Mouse (Mus musculus) forebrain, postnatal 0 days (tissue): ENCODE measurements around the gene Ltbp4. TPM values are rescaled to one million over a fixed set of nuclear protein-coding genes. Genes with fewer than 3 reads are reported as not detected.

ENCODE experiments used
- ATAC-seq: fragments of 200-750 bp; cut with Nextera tagmentation; 2 replicates; pipeline ENCODE4 v1.8.0; 2017; ENCODE audit warnings: mild to moderate bottlenecking, moderate library complexity
- DNase-seq: peaks from one replicate; pipeline ENCODE4 v3.0.0-alpha.2; 2015
- H3K27ac ChIP-seq: fragments of 300-500 bp; sonication (generic); 2 replicates; pipeline ENCODE4 v1.5.1; 2014; ENCODE audit warnings: low read depth, mild to moderate bottlenecking, antibody characterized with exemption, low read length, moderate library complexity, mixed read lengths
- H3K27me3 ChIP-seq: fragments of 300-500 bp; sonication (generic); 2 replicates; pipeline ENCODE4 v1.6.1; 2014; ENCODE audit warnings: mild to moderate bottlenecking, low read length, mixed read lengths; ENCODE audit not compliant: insufficient read depth
- H3K36me3 ChIP-seq: fragments of 300-500 bp; sonication (generic); 2 replicates; pipeline ENCODE4 v1.6.1; 2014; ENCODE audit warnings: mild to moderate bottlenecking, moderate library complexity; ENCODE audit not compliant: insufficient read depth
- H3K4me1 ChIP-seq: fragments of 300-500 bp; sonication (generic); 2 replicates; pipeline ENCODE4 v1.6.1; 2014; ENCODE audit warnings: antibody characterized with exemption; ENCODE audit not compliant: insufficient read depth
- H3K4me2 ChIP-seq: fragments of 300-500 bp; sonication (generic); 2 replicates; pipeline ENCODE4 v1.6.1; 2014; ENCODE audit warnings: low read depth, mild to moderate bottlenecking, moderate library complexity
- H3K4me3 ChIP-seq: fragments of 300-500 bp; sonication (generic); 2 replicates; pipeline ENCODE4 v1.5.1; 2014; ENCODE audit warnings: low read depth, low read length, mixed read lengths
- H3K9ac ChIP-seq: fragments of 300-500 bp; sonication (generic); 2 replicates; pipeline ENCODE4 v1.6.1; 2014; ENCODE audit warnings: mild to moderate bottlenecking
- H3K9me3 ChIP-seq: fragments of 300-500 bp; sonication (generic); 2 replicates; pipeline ENCODE4 v1.6.1; 2016; ENCODE audit warnings: low read length
- CTCF ChIP-seq: sonication (generic); IDR thresholded peaks from 2 replicates; pipeline ENCODE4 v1.5.1; 2016; ENCODE audit warnings: antibody characterized with exemption, control low read depth, low read depth
- WGBS: fragments of 180-500 bp; shearing (Covaris S2); extraction: QIAGEN DNeasy Blood & Tissue Kit; methylation state at CpG from one replicate; pipeline ENCODE4 v1.1.7; 2014; 5-methylcytosine and 5-hydroxymethylcytosine counted together
- polyA plus RNA-seq: library from polyadenylated mRNA; unstranded; fragments of >200 nt; fragmentation: Nextera tagmentation; extraction: Ambion mirVana; gene quantifications from 2 replicates; pipeline ENCODE4 v1.2.1, GENCODE M21; 2015
- total RNA-seq: library from RNA; depleted of rRNA; stranded (reverse); fragments of >200 nt; gene quantifications from 2 replicates; pipeline ENCODE4 v1.2.3, GENCODE M21; 2014; rRNA removed

Ltbp4 gene
- 13.4 and 26.7 TPM in 2 replicates for total RNA-seq
- 8.3 and 11.7 TPM in 2 replicates for polyA plus RNA-seq

DNA sequence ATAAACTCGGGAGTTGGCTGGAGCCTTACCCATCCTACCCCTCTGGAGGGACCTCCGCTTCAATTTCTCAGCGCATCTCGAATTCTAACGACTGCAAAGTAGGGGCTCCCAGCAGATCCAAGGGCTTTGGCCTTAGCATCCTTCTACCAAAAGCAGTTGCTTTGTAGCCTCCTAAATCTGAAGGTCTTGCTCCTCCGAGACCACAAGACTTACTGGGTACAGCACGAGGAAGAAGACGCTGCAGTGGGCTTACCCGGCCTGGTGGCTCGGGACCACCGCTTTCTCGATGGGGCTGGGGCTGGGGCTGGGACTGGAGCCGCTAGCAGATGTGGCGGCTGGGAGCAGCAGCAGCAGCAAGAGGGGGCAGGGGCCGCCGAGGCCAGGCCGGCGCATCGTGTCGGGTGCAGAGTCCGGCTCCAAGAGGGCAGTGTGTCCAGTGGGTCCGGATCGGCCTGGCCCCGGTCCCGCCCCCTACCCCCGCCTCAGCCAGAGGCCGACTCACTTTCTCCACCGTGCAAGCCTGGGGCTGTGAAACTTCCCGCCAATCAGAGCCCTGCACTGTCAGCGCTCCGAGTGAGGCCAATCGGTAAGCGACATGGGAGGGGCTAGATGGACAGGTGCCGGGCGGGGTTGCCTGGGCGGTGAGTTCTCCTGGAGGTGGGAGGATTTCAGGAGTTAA, at the start of gene Ltbp4:
Gene Ltbp4, minus strand, starts transcription at position 518 of the 679 bp plus-strand sequence.
- H3K27me3 ChIP-seq: peaks cover 28% of the 10 kb centered on the region
- no peaks in the 10 kb centered on the region for H3K9me3 ChIP-seq
- WGBS: 5% methylated on average over 36 of the region's 36 CpGs
- no peak within 1 kb of the TSS for H3K27ac ChIP-seq
- peaks cover 9% of the 10 kb centered on the region; the same call in 1 of the 2 replicates for H3K36me3 ChIP-seq
- H3K9ac ChIP-seq: peak within 1 kb of the TSS; percentile 28
- ATAC-seq: no peak
- H3K4me2 ChIP-seq: peak within 1 kb of the TSS; percentile 48
- TF ChIP-seq CTCF: no peak
- peak within 1 kb of the TSS; percentile 25 for H3K4me3 ChIP-seq
- peaks cover 18% of the 10 kb centered on the region; the same call in 1 of the 2 replicates for H3K4me1 ChIP-seq
- no peak for DNase-seq

DNA sequence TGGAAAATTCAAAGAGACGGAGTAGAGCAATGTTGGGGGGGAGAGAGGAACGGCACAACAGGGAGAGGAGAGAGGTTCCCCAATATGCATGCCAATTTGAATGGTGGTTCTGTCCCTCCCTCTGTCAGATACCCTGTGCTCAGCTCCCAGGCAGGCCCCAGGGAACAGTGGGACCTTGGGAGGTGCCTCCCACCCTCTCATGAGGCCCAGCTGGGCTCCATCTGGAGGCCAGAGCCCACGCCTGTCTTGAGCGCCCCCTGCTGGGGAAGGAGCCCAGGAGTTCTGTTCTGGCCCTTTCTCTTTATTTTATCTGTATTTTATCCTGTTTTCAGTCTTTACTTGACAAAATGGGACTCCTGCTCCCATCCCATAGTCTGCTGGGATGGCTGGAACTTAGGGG, 47.2 kb upstream of the Ltbp4 start:
- DNase-seq (peak; percentile 43), ATAC-seq (peak; percentile 40; the same call in 1 of the 2 replicates)
- WGBS: 32% methylated on average over 4 of the region's 4 CpGs
- Histone ChIP-seq H3K27ac (no peak overlapping the region), H3K4me3 (no peak overlapping the region), H3K9ac (no peak overlapping the region), H3K27me3 (no peaks in the 10 kb centered on the region), H3K4me1 (no peaks in the 10 kb centered on the region), H3K4me2 (no peak overlapping the region), H3K9me3 (no peaks in the 10 kb centered on the region), H3K36me3 (peaks cover 4% of the 10 kb centered on the region; the same call in 1 of the 2 replicates)
- TF ChIP-seq CTCF: peak; percentile 65

DNA sequence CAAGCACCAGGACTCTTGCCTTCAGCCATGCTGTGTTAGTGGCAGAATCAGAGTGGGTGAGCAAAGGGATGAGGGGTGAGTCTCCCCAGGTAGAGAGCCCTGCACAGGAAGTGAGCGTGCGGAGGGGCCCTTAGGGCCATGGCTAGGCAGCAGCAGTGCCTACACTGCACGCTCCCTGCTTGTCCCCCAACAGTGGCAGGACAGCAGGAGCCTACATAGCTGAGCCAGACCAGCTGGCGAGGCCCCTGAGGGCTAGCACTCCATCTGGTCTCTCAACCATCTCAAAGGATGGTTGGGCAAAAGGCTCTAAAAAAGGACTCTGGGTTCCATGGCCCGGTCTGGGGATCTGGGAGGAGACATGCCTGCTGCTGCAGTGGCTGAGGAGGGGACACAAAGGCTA, 46.6 kb upstream of the Ltbp4 start:
- H3K27me3 ChIP-seq: peaks cover 3% of the 10 kb centered on the region
- no peak for TF ChIP-seq CTCF
- DNase-seq (no peak), ATAC-seq (no peak)
- no peak overlapping the region for H3K4me3 ChIP-seq
- no peaks in the 10 kb centered on the region for H3K9me3 ChIP-seq
- no peaks in the 10 kb centered on the region for H3K4me1 ChIP-seq
- no peak overlapping the region for H3K9ac ChIP-seq
- H3K27ac ChIP-seq: no peak overlapping the region
- 53% methylated on average over 5 of the region's 5 CpGs for WGBS
- peaks cover 4% of the 10 kb centered on the region; the same call in 1 of the 2 replicates for H3K36me3 ChIP-seq
- H3K4me2 ChIP-seq: no peak overlapping the region

DNA sequence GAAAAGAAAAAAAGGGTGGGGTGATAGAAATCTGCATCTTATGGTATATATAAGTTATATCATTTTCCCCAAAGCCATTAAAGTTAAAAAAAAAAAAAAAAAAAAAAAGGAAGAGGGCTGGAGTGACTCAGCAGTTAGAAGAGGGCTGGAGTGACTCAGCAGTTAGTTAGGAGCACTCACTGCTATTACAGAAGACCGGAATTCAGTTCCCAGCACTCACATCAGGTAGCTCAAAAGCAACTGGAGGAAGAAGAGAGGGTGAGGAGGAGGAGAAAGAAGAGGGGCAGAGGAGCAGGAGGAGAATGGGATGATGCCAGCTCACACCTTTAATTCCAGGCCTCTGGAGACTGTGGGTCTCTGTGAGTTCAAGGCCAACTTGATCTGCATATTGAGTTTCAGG, 45.7 kb upstream of the Ltbp4 start:
- WGBS: 85% methylated on average over 1 of the region's 1 CpGs
- H3K27ac ChIP-seq: no peak overlapping the region
- H3K4me1 ChIP-seq: no peaks in the 10 kb centered on the region
- peaks cover 4% of the 10 kb centered on the region; the same call in 1 of the 2 replicates for H3K36me3 ChIP-seq
- no peak overlapping the region for H3K9ac ChIP-seq
- no peak for ATAC-seq
- TF ChIP-seq CTCF: no peak
- peaks cover 6% of the 10 kb centered on the region for H3K27me3 ChIP-seq
- H3K9me3 ChIP-seq: no peaks in the 10 kb centered on the region
- no peak overlapping the region for H3K4me2 ChIP-seq
- no peak overlapping the region for H3K4me3 ChIP-seq
- no peak for DNase-seq

DNA sequence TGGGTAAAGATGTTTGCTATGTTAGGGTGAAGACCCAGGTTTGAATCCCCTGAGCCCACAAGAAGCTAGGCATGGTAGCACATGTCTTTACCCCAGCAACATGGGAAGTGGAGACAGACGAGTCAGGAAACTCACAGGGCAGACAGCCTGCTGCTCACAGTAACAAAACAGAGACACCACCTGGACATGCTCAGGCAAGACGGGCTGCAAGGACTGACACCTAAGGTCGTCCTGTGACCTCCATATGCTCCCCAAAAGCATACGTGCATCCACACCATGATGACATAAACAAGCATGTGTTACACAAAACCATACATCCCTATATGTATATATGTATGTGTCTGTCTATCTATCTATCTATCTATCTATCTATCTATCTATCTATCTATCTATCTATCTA, 44.1 kb upstream of the Ltbp4 start:
- no peak overlapping the region for H3K9ac ChIP-seq
- no peaks in the 10 kb centered on the region for H3K4me1 ChIP-seq
- no peak overlapping the region for H3K27ac ChIP-seq
- no peaks in the 10 kb centered on the region for H3K9me3 ChIP-seq
- H3K4me2 ChIP-seq: no peak overlapping the region
- peaks cover 4% of the 10 kb centered on the region; the same call in 1 of the 2 replicates for H3K36me3 ChIP-seq
- DNase-seq (no peak), ATAC-seq (no peak)
- H3K27me3 ChIP-seq: peaks cover 10% of the 10 kb centered on the region
- 59% methylated on average over 4 of the region's 4 CpGs for WGBS
- no peak overlapping the region for H3K4me3 ChIP-seq
- TF ChIP-seq CTCF: no peak

DNA sequence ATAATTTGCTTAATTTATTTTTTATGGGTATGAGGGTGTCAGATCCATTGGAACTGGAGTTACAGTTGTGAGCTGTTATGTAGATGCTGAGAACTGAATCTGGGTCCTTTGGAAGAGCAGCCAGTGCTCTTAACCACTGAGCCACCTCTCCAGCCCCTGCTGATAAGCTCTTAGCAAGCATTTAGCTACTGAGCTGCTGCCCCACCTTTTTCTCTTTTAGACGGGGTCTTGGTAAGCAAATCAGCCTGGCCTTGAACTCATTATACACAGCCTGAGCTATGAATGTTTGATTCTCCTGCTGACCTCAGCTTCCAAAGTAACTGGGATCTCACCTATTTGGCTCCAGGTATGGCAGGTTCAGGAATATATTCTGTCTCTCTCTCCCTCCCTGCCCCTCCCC, 43.5 kb upstream of the Ltbp4 start:
- Histone ChIP-seq H3K9ac (no peak overlapping the region), H3K4me3 (no peak overlapping the region), H3K4me1 (no peaks in the 10 kb centered on the region), H3K36me3 (peaks cover 4% of the 10 kb centered on the region; the same call in 1 of the 2 replicates), H3K27me3 (peaks cover 10% of the 10 kb centered on the region), H3K4me2 (no peak overlapping the region), H3K27ac (no peak overlapping the region), H3K9me3 (no peaks in the 10 kb centered on the region)
- TF ChIP-seq CTCF: no peak
- ATAC-seq (no peak), DNase-seq (no peak)
- WGBS: 35% methylated on average over 1 of the region's 1 CpGs

DNA sequence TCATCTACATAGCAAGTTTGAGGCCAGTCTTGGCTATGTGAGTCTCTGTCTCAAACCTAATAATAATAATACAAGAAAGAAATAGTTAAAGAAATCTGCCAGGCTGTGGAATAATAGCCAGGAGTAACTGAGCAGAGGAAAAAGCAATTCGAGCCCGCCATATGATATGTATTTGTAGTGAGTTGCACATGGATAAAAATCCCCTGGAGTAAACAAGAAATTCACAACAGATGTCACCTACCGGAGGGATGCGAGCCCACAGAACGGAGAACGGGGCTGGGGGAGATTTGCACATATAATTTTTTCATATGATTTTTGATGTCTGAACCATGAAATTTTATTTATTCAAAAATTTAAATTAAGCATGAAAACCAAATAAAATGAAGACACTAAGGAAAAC, 42.3 kb upstream of the Ltbp4 start:
- H3K4me2 ChIP-seq: no peak overlapping the region
- peaks cover 4% of the 10 kb centered on the region; the same call in 1 of the 2 replicates for H3K36me3 ChIP-seq
- no peaks in the 10 kb centered on the region for H3K4me1 ChIP-seq
- H3K9ac ChIP-seq: no peak overlapping the region
- ATAC-seq (no peak), DNase-seq (no peak)
- no peak for TF ChIP-seq CTCF
- H3K27ac ChIP-seq: no peak overlapping the region
- H3K9me3 ChIP-seq: no peaks in the 10 kb centered on the region
- H3K27me3 ChIP-seq: peaks cover 17% of the 10 kb centered on the region
- no peak overlapping the region for H3K4me3 ChIP-seq
- WGBS: 66% methylated on average over 6 of the region's 6 CpGs
